Mouse (Mus musculus) spleen, adult 2 months (tissue): ENCODE data around the gene Fyn.

Experiments used
- CTCF ChIP-seq: fragments of 200-500 bp; IDR thresholded peaks from 2 replicates; pipeline ENCODE4 v1.5.1; 2011; ENCODE audit warnings: mild to moderate bottlenecking, inconsistent platforms; ENCODE audit not compliant: insufficient read depth, insufficient read length, insufficient replicate concordance; ENCODE audit errors: extremely low read depth
- POLR2A ChIP-seq: fragments of 200-500 bp; IDR thresholded peaks from 2 replicates; pipeline ENCODE4 v1.6.1; 2011; ENCODE audit warnings: low read depth, low read length, inconsistent platforms

GRCm38 (mm10) chr10:39409602-39410001 is 40.9 kb downstream of the Fyn start:
- TF ChIP-seq POLR2A (no peak), CTCF (no peak)
